Mouse (Mus musculus) skeletal muscle tissue, postnatal 0 days (tissue): Measurements from ENCODE around the gene Prpmp5. TPM values are rescaled to one million over a fixed set of nuclear protein-coding genes. Genes with fewer than 3 reads are reported as not detected.

Experiments used
- polyA plus RNA-seq: library from polyadenylated mRNA; unstranded; fragments of >200 nt; fragmentation: Nextera tagmentation; extraction: Ambion mirVana; gene quantifications from 2 replicates; pipeline ENCODE4 v1.2.1, GENCODE M21; 2015

Gene Prpmp5
- polyA plus RNA-seq = not detected in 2 replicates

DNA sequence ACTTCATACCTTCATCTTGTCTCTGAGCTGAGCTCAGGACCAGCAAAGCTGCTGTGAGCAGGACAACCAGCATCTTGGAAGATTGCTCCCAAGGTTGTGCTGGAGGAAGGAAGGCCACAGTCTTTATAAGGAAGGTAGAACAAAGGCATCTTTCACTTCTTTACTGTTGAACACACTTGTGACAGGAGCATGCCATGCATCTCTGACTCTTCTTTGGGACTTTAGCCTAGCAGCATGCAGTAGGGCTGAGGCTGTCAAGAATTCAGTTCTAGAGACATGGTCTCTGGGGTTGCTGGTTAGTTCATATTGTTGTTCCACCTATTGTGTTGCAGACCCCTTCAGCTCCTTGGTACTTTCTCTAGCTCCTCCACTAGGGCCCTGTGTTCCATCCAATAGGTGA lies at the start of gene Prpmp5:
Gene Prpmp5, minus strand, starts transcription at position 101 of the 400 bp plus-strand sequence.

DNA sequence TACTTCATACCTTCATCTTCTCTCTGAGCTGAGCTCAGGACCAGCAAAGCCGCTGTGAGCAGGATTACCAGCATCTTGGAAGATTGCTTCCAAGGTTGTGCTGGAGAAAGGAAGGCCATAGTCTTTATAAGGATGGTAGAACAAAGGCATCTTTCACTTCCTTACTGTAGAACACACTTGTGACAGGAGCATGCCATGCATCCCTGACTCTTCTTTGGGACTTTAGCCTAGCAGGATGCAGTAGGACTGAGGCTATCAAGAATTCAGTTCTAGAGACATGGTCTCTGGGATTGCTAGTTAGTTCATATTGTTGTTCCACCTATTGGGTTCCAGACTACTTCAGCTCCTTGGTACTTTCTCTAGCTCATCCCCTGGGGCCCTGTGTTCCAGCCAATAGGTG lies 49.5 kb upstream of the Prpmp5 start, which contains the start of gene Gm8882:
Gene Gm8882, minus strand, starts transcription at position 101 of the 400 bp plus-strand sequence.

Other genes with a start within 250 kb of the Prpmp5 start
- gene Prb1, start 104.2 kb downstream of the Prpmp5 start, polyA plus RNA-seq = not detected in 2 replicates
- not detected in 2 replicates for gene Gm8882, start 49.4 kb upstream of the Prpmp5 start, polyA plus RNA-seq